Mouse (Mus musculus): ENCODE measurements at regions not wholly inside any gene's neighbourhood (a gene's known extent, or its start where the extent isn't known, plus 50 kb on each side); places are given as distances from the start of the nearest gene placed in this dataset.

DNA sequence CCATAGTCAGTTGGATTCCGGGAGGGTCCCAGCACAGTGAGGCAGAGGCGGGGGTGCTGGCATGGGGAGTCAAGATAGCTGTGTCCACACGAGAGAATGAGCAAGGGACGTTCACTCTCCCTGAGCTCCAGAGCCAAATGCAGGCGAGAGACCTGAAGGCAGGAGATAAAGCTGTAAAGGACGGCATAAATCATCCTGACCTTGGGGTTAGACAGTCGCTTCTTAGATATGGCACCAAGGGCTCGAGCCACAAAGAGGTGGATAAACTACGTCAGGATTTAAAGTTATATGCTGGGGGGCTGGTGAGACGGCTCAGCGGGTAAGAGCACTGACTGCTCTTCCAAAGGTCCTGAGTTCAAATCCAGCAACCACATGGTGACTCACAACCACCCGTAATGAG lies 70.6 kb upstream of the A530016L24Rik start:
- 58% methylated on average over 12 of the region's 12 CpGs for WGBS
- no peak for DNase-seq
- H3K4me1 ChIP-seq (ENCODE audit: control insufficient read depth, insufficient read depth, low read length), result 0 out of 2 replicates have a peak, but pooled peaks cover 2% of the 10 kb centered on the region
- no peak for TF ChIP-seq CTCF (IDR thresholded peaks at IDR 0.05; ENCODE audit: insufficient read depth, low read length)
- TF ChIP-seq POLR2A (IDR thresholded peaks at IDR 0.05; ENCODE audit: borderline replicate concordance, extremely low read depth, low read depth, low read length), result no peak
- H3K4me3 ChIP-seq (replicated peaks; ENCODE audit: extremely low read depth, low read depth, low read length), result no peak overlapping the region

DNA sequence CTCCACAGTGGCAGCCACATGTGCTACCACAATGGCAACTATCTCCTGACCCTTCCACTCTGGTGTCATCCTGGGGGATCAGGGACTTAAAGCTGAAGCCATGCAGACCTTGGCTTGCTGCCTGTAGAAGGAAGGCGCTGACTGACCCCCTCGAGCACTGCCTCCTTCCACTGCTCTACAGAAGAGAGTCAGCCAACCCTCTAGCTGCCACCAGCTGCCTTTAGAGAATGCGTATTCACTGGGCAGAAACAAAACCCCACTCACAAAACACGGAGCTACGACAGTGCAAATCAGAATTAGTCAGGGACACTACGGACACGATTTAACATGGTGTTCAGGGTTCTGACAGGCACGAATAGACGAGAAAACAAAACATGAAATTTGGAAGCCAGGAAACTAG lies 67.1 kb upstream of the A530016L24Rik start:
- WGBS, result 89% methylated on average over 9 of the region's 9 CpGs
- H3K4me3 ChIP-seq (replicated peaks; ENCODE audit: extremely low read depth, low read depth, low read length), result no peak overlapping the region
- DNase-seq, result no peak

DNA sequence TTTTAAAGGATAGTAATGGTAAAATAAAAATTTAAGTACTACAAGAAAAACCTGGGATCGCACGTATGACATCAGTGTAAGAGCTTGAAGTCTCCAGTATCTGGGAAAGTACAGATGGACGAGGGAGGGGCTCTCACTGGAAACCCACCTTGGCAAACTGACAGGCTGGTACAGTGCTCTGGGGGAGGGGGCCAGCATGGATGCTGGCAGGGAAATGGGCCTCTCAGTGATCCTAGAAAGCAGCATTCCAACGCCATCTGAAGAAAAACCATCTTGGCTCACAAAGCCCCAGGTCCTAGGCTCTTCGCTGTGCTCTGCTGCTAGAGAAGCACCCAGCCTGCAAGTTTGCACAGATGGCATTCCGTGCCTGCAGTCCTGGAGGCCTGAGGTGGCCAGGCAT lies 65.1 kb upstream of the A530016L24Rik start:
- DNase-seq, result no peak
- TF ChIP-seq POLR2A (IDR thresholded peaks at IDR 0.05; ENCODE audit: borderline replicate concordance, extremely low read depth, low read depth, low read length) (no peak), CTCF (IDR thresholded peaks at IDR 0.05; ENCODE audit: insufficient read depth, low read length) (no peak)
- Histone ChIP-seq H3K4me1 (ENCODE audit: control insufficient read depth, insufficient read depth, low read length) (no peaks in the 10 kb centered on the region), H3K4me3 (replicated peaks; ENCODE audit: extremely low read depth, low read depth, low read length) (no peak overlapping the region)
- 89% methylated on average over 6 of the region's 6 CpGs for WGBS

More for the DNA sequence above, 67.1 kb upstream of the A530016L24Rik start:
- no peaks in the 10 kb centered on the region for H3K4me1 ChIP-seq (ENCODE audit: control insufficient read depth, insufficient read depth, low read length)
- no peak for TF ChIP-seq POLR2A (IDR thresholded peaks at IDR 0.05; ENCODE audit: borderline replicate concordance, extremely low read depth, low read depth, low read length)

DNA sequence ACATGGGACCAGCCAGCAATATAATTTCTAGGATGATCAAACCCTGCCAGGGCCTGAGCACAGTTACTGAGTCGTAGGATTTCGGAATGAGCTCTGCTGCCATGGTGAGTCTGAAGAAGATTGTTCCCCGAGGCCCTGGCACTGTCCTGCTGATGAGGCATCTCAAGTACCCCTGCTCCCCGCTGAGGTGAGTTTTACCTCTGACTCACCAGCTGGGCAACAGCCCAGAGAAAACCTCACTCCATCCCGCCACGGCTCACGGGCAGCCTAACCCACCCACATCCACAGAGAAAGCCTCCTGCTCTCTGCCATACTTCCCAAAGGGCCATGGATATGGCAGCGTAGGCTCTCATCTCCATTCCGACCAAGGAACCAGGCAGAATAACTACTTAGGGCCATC lies 62.6 kb upstream of the A530016L24Rik start:
- H3K4me1 ChIP-seq (ENCODE audit: control insufficient read depth, insufficient read depth, low read length), result no peaks in the 10 kb centered on the region
- WGBS, result 82% methylated on average over 9 of the region's 9 CpGs
- DNase-seq, result no peak
- no peak overlapping the region for H3K4me3 ChIP-seq (replicated peaks; ENCODE audit: extremely low read depth, low read depth, low read length)
- TF ChIP-seq POLR2A (IDR thresholded peaks at IDR 0.05; ENCODE audit: borderline replicate concordance, extremely low read depth, low read depth, low read length) (no peak), CTCF (IDR thresholded peaks at IDR 0.05; ENCODE audit: insufficient read depth, low read length) (no peak)

DNA sequence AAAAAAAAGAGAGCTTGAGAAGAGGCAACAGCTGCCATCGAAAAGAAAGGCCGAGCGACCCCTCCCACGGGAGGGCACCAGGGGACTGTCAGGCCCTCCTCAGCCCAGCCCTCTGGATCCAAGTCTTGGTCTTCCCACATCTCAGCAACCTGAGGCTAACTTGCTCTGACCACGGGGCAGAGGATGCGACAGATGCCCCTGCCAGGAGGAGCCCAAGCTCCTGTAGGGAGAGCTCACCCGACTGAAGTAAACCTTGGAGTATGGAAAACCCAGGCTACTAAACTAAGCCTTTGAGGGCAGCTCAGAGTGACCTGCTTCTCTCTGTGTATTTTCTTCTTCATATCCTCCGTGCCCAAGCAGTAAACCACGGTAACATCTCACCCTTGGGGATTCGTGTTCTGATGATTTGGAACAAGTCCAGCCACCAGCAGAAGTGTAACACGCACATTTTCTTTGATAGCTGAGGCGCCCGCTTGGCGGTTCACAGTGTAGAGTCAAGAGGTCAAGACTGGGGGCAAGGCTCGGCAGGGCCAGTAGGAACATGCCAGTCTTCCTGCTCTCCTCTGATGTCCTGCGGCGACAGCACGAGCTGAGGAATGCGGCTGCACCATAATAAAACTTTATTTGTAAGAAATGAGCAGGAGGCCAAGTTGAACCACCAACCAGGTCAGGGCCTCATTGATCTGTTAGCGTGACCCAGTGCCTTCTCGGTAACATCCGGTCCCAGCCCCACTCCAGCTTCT lies 59.0 kb upstream of the A530016L24Rik start:
- TF ChIP-seq CTCF (IDR thresholded peaks at IDR 0.05; ENCODE audit: insufficient read depth, low read length), result no peak
- Histone ChIP-seq H3K4me3 (replicated peaks; ENCODE audit: extremely low read depth, low read depth, low read length) (no peak overlapping the region), H3K4me1 (ENCODE audit: control insufficient read depth, insufficient read depth, low read length) (no peaks in the 10 kb centered on the region)
- WGBS, result 68% methylated on average over 22 of the region's 22 CpGs
- no peak for DNase-seq

DNA sequence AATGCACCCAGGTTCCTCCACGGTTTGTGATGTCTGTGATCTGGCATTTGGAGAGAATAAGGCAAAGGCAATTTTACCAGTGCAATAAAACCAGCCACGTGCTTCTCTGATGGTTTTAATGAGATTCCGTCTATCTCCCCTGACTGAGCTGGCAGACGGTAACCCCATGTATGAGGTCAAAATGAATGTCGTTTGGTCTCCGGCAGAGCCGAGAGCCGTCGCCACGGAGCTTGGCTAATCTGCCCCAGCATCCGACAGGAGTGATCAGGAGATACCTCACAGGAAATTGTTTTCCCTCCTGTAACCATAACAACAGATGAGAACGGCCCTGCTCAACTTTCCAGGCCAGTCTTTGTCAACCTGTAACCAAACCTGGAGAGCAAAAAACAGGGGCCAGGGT lies 55.9 kb upstream of the A530016L24Rik start:
- DNase-seq, result no peak
- no peak for TF ChIP-seq POLR2A (IDR thresholded peaks at IDR 0.05; ENCODE audit: borderline replicate concordance, extremely low read depth, low read depth, low read length)
- no peak for TF ChIP-seq CTCF (IDR thresholded peaks at IDR 0.05; ENCODE audit: insufficient read depth, low read length)
- 41% methylated on average over 12 of the region's 12 CpGs for WGBS
- Histone ChIP-seq H3K4me3 (replicated peaks; ENCODE audit: extremely low read depth, low read depth, low read length) (no peak overlapping the region), H3K4me1 (ENCODE audit: control insufficient read depth, insufficient read depth, low read length) (no peaks in the 10 kb centered on the region)

DNA sequence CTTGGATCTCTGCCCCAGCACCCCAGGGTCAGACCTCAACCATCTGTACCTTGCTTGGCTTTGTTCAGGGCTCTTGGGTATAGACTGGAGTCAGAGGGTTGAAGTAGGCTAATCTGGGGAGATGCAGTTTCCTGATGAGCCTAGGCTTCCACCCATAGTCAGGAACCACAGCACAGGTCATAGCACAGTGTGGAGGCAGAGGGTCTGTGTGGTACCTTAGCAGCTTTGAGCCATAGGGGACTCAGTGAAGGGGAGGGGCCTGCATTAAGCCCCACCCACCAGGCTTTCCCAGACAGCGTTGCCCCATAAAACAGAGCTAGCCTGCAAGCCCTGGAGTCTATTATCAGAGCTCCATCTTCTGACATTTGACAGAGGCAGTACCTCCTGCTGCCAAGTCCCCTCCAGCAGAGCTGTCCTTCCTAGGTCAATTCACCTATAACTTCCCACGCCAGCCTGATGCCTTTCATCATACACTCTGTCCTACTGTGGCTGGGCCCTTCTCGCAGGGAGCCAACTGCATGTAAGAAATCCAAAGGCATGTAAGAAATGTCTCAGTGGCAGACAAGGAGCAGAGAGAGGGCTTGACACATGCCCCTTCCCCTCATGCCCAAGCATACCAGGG lies 54.5 kb upstream of the A530016L24Rik start:
- DNase-seq, result no peak
- 54% methylated on average over 3 of the region's 3 CpGs for WGBS
- TF ChIP-seq CTCF (IDR thresholded peaks at IDR 0.05; ENCODE audit: insufficient read depth, low read length) (no peak), POLR2A (IDR thresholded peaks at IDR 0.05; ENCODE audit: borderline replicate concordance, extremely low read depth, low read depth, low read length) (no peak)
- no peaks in the 10 kb centered on the region for H3K4me1 ChIP-seq (ENCODE audit: control insufficient read depth, insufficient read depth, low read length)
- no peak overlapping the region for H3K4me3 ChIP-seq (replicated peaks; ENCODE audit: extremely low read depth, low read depth, low read length)

DNA sequence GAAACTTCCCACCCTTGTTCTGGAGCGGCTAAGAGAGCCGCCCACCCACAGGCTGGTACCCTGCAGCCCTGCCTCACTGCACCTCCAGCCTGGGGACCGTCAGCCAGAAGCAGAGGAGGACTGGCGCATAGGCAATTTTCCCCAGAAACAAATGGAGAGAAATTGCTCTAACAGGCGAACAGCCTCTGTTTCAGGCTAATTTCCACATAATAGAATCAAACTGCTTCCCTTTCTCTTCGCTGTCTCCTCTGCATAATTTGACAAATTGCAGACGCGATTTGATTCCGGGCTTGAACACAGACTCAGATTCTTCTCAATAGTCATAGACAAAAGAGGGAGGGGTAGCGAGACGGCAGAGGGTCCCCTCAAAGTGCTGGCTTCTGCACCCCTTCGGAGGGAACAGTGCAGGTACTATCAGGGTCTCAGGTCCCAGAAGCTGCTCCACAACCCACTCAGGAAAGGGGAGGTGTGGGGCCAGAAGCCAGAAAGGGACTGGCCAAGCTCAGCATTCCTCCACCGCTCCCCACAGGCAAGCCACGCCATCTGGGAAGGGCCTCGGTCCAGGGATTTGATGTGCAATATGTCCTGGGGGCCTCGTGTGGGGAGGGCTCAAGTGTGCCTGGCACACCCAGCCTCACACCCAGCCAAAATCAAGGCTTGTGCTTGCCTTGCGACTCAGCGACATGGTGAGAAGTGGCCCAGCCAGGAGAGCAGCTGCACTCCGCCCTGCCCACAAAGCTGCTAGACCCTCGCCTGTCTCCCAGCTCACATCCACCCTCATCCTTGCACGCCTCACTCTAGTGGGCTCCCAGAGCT lies 53.7 kb upstream of the A530016L24Rik start:
- no peak for DNase-seq
- Histone ChIP-seq H3K4me3 (replicated peaks; ENCODE audit: extremely low read depth, low read depth, low read length) (no peak overlapping the region), H3K4me1 (ENCODE audit: control insufficient read depth, insufficient read depth, low read length) (no peaks in the 10 kb centered on the region)
- TF ChIP-seq POLR2A (IDR thresholded peaks at IDR 0.05; ENCODE audit: borderline replicate concordance, extremely low read depth, low read depth, low read length) (no peak), CTCF (IDR thresholded peaks at IDR 0.05; ENCODE audit: insufficient read depth, low read length) (no peak)
- 57% methylated on average over 21 of the region's 21 CpGs for WGBS

DNA sequence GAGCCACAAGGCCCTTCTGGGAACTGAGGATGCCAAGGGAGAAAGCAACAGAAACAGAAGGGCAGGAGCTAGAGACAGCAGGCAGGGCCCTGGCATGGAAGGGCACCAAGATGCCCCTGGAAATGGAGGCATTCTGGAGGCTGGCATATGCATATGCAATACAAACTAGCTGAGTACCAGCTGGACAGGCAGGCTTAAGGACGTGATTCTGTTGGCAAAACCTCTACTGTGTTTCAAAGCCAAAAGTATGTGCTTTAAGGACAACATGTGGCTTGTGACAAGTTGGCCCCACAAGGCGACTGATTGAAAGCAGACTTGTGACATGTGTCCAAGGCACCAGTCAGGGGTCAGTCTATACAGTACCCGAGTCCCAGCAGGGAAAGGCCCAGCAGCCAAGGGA lies 52.2 kb upstream of the A530016L24Rik start:
- DNase-seq, result no peak
- H3K4me3 ChIP-seq (replicated peaks; ENCODE audit: extremely low read depth, low read depth, low read length), result no peak overlapping the region
- 83% methylated on average over 3 of the region's 3 CpGs for WGBS
- TF ChIP-seq POLR2A (IDR thresholded peaks at IDR 0.05; ENCODE audit: borderline replicate concordance, extremely low read depth, low read depth, low read length) (no peak), CTCF (IDR thresholded peaks at IDR 0.05; ENCODE audit: insufficient read depth, low read length) (no peak)
- no peaks in the 10 kb centered on the region for H3K4me1 ChIP-seq (ENCODE audit: control insufficient read depth, insufficient read depth, low read length)
